Mouse (Mus musculus): ENCODE measurements around the gene Krtap7-1. TPM values are rescaled to one million over a fixed set of nuclear protein-coding genes. Genes with fewer than 3 reads are reported as not detected.

Gene Krtap7-1
- not detected for total RNA-seq (2021)

DNA sequence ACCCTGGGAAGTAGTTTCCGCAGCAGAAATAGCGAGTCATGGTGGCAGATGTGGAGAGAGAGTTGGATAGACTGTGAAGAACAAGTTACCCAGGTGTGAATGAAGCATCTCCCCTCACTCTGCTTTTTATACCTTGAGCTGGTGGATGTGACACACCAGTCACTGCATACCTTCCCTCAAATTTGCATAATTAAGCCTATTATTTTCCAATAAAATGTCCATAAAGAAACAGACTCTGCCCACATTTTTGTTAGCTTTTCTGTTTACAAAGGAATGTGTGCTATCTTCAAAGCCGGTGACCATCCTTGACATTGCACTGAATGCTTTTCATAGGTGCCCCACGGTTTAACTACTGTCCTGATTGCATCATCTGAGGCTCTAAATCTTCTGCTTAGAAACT lies at the start of gene Krtap7-1:
Gene Krtap7-1, minus strand, starts transcription at position 101 of the 400 bp plus-strand sequence.
- DNase-seq (ENCODE audit: extremely low spot score in 1 of 2, low spot score in 1 of 2), result no peak

DNA sequence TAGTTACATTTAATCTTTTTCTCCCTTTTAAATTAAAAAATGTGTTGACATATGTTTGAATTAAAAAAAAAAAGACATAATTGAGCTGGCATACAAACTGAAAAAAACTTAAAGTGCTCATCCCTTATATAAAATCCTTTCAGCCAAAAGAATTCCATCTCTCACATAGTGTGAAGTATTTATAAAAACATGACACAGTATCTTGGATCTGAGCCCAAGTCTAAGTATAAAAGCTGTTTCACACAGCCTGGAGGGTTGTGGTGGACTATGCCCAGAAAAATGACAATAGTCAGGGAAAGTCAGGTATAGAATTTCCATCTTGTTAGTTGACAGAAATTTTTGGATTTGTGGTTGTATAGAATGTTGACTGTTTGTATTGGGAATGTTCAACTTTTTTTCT lies 42.2 kb upstream of the Krtap7-1 start:
- no peak for DNase-seq (ENCODE audit: extremely low spot score in 1 of 2, low spot score in 1 of 2)

DNA sequence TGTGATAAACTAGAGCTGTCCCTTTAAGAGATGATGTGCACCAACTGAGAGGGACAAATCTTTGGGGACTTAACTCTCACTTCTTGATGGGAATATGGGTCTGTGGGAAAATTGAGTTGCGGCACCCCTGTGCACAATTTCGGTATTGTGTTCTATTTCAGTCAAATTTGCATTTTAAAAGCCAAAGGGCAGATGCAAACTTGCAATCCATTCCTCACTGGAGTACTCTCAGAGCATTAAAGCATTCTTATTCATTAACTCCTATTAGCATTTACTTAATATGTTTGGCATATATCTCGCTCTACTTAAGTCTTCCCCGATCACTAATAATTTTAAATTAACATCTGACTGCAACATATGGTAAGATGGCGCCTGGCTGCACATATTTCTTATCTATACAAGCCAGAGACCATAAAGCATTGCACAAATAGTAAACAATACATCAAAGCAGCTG lies 29.9 kb upstream of the Krtap7-1 start:
- DNase-seq (ENCODE audit: extremely low spot score in 1 of 2, low spot score in 1 of 2), result no peak

DNA sequence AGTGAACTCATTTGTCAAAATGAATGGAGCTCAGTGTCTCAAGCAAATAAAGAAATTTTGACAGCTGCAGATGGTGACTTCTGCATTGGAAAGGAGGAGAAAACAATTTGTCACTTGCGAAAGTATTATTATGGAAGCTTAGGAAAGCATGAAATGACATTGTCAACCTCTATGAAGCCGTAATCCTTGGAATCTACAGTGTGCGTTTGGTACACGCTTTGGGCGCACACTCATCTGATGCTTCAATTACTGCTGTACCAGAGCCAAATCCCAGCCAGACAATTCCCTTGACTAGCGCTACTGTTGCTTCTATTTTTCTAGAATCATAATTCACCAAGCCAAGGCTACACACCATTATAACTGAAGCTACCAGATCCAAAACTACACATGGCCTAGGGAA lies 29.2 kb upstream of the Krtap7-1 start:
- DNase-seq (ENCODE audit: extremely low spot score in 1 of 2, low spot score in 1 of 2), result no peak

DNA sequence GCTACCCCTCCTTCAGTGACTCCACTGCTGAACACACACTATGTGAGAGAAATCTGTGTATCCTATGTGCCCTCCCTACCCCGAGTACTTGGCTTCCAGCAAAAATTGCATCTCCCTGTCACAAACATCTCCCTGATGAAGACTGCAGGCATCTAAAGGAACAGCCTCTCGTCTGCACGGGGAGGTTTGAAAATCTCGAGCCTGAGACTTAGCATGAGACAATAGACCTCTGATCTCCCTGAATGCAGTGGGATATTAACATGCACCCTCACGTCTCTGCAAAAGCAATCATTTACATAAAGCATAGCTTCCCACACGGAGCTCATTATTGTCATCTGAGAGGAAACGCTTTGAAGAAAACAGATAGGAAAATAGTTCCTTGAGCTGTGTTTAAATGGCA lies 22.4 kb upstream of the Krtap7-1 start:
- no peak for DNase-seq (ENCODE audit: extremely low spot score in 1 of 2, low spot score in 1 of 2)

DNA sequence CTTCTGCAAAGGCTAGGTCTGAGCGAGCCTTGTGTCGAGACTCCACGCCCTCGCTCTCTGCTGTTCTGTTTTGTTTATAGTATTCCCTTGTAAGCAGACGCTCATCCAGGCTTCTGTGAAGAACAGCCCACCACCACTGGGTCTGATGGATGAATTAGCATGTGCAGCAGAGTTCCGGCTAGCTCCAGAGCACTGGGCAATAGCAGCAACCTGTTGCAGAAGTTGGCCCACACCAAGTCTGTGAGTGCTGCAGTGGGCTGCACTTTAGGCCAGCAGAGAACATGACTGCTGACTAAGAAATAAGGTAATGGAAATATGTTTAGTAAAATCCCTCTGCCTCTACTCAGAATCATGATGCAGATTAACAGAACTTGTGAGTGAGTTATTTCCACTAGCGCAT lies 21.7 kb upstream of the Krtap7-1 start:
- DNase-seq (ENCODE audit: extremely low spot score in 1 of 2, low spot score in 1 of 2), result no peak

DNA sequence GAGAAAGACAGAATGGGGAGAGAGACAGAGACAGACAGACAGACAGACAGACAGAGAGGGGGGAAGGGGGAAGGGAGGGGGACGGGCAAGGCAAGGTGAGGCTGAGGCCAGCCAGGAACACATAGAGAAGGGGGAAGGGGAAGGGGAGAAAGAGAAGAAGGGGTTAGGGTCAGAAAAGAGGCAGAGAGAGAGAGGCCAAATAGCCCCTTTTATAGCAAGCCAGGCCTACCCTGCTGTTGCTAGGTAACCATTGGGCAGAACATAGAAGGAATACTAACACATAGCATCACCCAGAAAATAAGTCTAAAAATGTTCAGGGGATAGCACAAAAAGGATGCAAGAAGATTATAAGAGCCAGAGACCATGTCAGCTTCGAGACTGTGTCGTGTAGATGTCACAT lies 20.3 kb upstream of the Krtap7-1 start:
- DNase-seq (ENCODE audit: extremely low spot score in 1 of 2, low spot score in 1 of 2), result no peak

DNA sequence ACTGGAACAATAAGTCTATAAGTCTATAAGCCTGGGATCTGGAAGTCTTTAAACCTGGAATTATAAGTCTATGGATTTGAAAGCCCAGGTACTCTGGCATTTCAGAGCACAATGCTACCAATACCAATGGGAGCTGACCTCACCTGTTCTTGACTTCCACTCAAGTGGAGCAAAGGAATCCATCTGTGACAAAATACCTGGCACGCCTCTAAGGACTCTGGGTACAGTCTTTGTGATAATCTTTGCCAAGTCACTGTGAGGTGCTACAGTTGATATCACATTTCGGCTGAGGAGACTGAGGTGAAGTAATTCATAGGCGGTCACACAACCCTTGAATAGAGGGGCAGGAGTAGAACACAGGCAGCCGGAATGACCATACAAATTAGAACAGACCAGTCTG lies 12.9 kb upstream of the Krtap7-1 start:
- DNase-seq (ENCODE audit: extremely low spot score in 1 of 2, low spot score in 1 of 2), result no peak

DNA sequence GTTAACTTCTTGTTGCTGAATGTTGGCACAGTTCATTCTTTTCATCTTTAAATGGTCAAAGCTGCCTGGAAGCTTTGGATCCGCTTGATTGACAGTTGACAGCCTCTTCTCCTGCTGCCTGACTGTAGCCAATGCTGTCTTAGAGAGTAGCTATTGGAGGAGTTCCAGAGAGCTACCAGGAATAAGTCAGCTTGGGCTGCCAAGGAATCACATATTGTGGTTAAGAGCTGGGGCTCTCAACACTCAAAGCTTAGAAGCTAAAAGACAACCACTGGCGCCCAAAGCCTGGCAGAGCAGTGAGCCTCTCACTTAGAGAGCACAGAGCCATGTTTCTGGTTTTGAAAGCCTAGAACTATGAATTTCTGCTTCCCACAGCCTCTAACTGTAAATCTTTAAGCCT lies 12.4 kb upstream of the Krtap7-1 start:
- no peak for DNase-seq (ENCODE audit: extremely low spot score in 1 of 2, low spot score in 1 of 2)

DNA sequence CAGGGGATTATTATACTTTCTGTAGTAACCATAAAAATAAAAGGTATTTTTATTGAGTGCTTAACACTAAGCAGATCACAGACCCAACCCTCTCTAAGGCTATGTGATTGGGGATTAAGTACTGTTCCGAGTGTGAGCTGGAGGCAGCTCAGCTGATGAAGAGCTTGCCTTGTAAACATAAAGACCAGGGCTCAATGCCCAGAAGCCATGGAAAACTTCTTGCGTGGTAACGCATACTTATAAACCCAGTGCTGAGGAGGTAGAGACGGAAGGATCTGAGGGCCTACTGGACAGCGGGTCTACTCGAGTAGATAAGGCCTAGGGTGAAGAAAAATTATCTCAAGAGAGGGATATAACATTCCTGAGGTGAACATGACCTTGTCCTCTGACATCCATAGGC lies 12.0 kb upstream of the Krtap7-1 start:
- DNase-seq (ENCODE audit: extremely low spot score in 1 of 2, low spot score in 1 of 2), result no peak

DNA sequence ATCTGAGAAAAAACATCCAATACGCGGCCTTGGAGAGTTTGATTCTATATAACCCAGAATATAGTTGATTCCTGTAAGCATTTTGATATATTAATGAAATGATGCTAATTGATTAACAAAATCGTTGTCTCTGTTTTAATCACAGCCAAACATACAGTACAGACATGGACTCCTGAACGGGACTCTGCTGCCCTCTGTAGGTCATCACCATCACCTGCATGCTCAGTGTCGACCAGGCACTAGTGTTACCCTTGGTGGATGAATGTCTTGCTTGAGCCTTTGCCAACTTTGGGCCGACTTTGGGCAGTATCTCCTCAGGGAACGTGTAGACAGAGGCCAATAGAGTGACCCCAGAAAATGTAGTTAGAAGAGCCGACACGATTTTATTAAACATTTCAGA lies 9.5 kb upstream of the Krtap7-1 start:
- peak in 1 of 2 experiments; percentile 63 for DNase-seq (ENCODE audit: extremely low spot score in 1 of 2, low spot score in 1 of 2)

DNA sequence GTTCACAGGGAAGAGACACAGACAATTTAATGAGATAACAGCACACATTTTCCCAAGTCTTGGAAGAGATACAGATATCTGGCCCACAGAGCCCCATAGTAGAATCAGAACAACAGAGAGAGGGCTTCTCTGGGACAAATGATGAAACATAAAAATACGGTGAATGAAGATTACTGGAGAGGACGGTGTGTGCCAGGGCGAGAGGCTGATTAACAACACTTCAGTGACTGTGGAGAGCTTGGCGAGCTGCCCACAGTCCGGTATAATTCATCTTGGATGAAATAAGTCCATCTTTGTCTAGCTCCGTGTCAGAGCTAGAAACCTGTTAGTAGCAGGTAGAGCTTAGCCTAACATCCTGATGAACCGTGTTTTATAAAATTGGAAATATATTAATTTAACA lies 5.3 kb upstream of the Krtap7-1 start:
- no peak for DNase-seq (ENCODE audit: extremely low spot score in 1 of 2, low spot score in 1 of 2)

DNA sequence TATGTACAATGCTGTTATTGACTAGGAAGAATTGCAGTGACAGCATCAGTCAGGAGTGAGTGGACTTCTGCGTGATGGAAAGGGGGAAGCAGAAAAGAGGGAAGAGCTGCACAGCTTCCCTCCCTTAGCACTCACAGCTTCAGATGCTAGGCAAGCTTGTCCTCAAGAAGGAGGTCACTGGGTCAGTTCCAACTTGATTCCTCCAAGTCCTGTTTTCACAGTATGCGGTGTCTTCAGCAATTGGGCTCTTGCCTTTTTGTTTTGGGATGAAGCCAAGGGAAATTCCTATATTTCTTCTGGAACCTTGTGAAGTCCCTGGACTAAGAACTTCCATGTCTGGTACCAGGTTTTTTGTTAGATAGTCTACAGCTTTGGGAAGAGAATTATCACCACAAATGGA lies 4.6 kb downstream of the Krtap7-1 start:
- DNase-seq (ENCODE audit: extremely low spot score in 1 of 2, low spot score in 1 of 2), result no peak

DNA sequence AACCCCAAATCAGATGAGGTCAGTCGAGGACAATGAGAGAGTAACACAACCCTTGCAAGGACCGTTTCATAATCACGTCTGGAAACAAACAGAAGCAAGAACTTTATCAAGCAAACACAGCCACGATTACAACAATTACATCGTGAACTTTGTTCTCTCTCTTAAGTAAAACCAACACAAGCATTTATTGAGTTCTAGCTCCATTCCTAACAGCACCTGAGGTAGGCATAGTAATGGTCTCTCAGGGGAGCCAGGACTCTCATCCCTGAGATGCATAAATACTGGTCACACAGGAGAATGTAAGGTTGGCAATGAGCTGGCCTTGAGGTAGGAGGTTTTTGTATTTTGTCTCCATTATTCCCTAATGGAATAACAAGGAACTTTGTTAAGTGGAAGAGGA lies 6.3 kb downstream of the Krtap7-1 start:
- no peak for DNase-seq (ENCODE audit: extremely low spot score in 1 of 2, low spot score in 1 of 2)

DNA sequence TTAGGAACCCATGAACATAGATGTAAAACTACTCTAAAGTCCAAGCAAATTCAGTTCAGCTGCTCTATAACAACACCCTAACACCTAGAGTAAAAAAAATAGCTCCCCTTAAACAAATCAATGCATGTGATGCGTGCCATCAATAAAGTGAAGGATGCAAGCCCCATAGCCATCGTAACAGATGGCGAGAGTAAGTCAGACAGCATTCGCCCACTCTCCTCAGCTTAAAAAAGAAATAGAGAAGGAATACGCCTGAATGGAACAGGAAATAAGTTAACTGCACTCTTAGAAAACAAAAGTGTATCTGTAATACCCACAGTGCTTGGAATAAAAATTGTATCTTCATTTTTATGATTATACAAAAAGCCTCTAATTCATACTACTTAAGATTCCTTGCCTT lies 11.1 kb downstream of the Krtap7-1 start:
- no peak for DNase-seq (ENCODE audit: extremely low spot score in 1 of 2, low spot score in 1 of 2)

DNA sequence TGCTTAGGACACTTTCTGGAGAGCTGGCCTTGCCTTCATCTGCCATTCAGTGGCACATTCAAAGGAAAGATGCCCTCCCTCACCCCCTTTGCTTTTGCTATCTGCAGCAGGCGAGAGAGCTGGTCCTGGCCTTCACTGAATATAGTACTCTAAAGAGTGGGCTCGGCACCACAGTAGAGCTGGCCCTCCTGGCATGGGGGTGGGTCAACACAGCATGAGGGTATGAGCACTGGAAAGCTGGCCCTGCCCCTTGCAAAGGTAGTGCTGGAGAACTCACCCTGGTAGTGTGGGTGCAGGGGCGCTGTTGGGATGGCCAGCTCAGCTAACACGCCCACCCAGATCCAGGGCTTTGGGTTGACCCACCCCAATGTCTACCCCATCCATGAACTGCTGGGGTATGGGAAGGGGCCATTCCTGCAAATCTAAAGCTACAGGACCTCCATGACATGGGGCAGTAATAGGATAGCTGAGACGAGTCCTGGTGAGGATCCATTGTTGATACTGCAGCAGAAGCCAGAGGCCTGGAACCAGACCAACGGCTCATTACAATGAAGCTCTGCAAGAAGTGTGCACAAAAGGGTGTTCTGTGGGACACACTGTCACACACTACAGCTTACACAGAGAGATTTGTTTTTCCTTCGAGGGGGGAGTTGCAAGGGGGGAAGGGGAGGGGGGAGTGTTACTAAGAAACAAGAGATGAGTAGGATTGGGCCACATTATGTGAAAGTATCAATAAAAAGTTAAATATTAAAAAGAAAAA lies 12.5 kb downstream of the Krtap7-1 start:
- DNase-seq (ENCODE audit: extremely low spot score in 1 of 2, low spot score in 1 of 2), result no peak

DNA sequence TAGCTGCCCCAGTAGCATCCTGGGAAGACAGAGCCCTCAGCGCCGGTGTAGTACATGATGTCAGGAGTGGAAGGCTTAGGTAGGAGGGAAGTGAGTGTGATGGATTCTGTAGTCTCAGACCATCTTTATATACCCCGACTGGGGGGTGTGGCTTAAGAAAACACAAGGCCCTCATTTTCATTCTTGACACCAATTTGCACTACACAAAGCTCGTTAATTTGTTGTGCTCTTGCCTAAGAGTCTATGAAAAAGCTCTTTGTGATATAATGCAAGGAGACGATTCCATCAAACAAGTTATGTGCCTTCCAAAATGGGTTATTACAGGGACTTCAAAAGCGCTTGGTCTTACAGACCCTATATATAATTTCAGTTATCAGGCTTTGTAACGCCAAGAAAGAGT lies 20.3 kb downstream of the Krtap7-1 start, which contains the start of gene Krtap8-1:
Gene Krtap8-1, minus strand, starts transcription at position 101 of the 400 bp plus-strand sequence.
- DNase-seq (ENCODE audit: extremely low spot score in 1 of 2, low spot score in 1 of 2), result no peak

DNA sequence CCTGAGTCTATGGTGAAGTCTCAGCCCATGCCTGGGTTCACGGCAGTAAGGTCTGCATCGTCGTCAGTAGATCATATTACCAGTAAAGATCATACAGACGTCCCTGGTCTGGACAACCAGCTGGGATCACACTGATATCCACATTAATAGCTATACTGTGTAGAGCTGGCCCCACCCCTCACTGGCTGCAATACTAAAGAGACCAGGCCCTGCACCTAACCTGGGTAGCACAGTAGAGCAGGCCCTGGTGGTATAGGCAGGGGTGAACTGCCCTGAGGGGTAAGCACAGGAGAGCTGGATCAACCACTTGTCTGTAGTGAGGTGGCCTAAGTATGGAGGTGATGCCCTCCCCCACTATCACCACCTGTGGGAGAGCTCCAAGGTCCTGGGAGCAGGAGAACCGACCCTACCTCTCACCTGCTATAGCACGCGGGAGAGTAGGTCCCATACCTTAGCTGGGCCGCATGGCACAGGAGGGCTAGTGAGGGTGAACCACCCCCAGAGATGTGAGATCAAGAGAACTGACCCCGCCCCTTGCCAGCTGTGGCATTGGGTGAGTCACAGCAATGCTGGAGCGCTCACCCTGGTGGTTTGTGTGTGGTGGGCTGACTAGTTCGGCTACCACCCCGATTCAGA lies 30.3 kb downstream of the Krtap7-1 start:
- no peak for DNase-seq (ENCODE audit: extremely low spot score in 1 of 2, low spot score in 1 of 2)

DNA sequence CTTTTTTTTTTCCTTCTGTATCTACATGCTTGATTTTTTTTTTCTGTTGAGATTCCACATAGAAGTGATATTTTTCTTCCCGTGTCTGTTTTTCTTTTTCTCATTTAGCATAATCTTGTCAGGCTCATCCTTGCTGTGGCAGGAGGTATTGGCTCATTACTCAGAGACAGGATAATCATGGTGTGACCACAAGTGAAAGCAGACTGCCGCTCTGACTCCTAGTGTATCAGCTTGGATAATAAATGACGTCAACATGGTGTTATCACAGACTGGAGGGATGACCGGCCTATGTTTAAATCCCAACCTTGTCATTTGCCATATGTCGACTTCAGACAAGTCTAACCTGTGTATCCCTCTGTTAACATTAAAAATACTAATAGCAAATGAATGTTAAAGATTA lies 46.9 kb downstream of the Krtap7-1 start:
- DNase-seq (ENCODE audit: extremely low spot score in 1 of 2, low spot score in 1 of 2), result no peak

Measured in layer of hippocampus, postnatal 25 days (tissue).